Mouse (Mus musculus): ENCODE data around the gene Nucb2.

Nucb2 gene

DNA sequence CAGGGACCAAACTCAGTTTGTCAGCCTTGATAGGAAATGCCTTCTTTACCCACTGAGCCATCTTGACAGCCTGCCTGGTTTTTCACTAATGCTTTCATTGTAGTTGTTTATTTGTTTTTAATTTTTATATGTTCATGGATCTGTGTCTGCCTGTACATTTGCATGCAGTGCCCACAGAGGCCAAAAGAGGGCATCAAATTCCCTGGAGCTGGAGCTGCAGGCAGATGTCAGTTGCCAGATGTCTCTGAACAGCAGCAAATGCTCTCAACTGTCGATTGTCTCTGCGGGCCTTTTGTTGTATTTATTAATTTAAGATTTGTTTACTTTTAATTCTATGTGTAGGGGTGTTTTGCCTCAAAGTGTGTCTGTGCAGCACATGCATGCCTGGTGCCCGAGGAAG lies 15.6 kb downstream of the Nucb2 start:
- in situ Hi-C loops (cut with MboI): no loop called here

DNA sequence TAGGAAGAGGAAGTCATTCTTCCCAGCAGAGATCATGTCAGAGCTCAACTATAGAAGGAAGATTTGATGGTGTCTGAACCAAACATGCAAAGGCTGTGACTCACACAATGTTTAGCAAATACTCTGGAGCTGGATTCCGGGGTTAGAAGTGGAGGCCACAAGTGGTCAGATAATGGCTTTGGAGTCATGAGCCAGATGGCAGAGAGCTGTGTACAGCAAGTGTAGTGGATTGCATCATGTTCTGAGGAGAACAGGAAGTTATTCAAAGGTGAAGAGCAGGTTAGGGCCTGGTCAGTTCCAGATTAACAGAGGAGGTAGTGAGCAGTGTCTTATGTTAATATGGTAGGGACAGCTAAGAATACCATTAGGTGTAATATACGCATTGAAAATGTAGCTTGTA lies 20.4 kb downstream of the Nucb2 start:
- in situ Hi-C loops (cut with MboI): no loop called here

DNA sequence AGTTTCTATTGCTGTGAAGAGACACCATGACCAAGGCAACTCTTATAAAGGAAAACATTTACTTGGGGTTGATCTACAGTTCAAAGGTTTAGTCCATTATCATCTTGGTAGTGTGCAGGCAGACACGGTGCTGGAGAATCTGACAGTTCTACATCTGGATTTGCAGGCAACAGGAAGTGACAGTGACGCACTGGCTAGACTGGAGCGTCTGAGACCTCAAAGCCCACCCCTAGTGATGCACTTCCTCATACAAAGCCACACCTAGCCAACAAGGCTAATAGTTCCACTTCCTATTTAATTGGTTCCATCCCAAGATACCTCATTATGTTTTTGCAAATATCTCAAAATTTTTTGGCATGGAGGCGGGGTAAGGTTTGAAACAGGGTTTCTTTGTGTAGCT lies 25.6 kb downstream of the Nucb2 start:
- in situ Hi-C loops (cut with MboI): no loop called here

DNA sequence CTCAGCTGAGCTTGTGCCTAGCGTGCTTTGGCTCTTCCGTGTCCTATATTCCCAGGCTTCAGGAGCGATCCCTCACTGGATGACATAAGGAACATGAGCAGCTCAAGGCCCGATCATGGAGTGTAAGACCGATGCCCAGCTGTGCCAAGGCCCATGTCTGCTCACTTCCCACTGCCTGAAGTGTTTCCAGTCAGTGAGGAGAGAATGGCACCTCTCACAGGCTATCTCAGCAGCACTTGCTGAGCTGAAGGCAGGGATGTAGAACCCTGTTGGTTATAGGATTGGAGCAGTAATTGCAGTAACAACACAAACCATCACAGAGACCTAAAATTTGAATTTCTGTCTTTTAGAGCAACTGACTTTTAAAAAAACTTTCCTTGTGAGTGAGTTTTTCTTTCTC lies 26.3 kb downstream of the Nucb2 start:
- in situ Hi-C loops (cut with MboI): no loop called here

DNA sequence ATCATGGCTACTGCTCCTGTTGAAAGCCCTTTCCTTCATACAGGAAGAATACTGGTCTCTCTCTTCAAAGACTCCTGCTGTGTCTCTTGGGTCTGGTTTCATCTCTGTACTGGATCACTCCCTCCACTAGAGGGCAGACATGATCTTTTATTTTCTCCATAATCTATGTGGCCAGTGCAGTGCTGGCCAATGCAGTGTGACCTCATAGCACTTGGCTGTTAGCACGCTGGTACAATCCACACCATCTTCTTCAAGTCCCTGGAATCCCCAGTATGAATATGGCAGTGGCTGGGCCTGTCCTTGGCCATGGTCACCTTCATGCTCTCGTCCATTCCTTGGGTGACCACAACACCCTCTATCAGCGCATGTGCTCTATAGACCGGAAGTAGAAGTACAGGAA lies 27.1 kb downstream of the Nucb2 start:
- in situ Hi-C loops (cut with MboI): no loop called here

DNA sequence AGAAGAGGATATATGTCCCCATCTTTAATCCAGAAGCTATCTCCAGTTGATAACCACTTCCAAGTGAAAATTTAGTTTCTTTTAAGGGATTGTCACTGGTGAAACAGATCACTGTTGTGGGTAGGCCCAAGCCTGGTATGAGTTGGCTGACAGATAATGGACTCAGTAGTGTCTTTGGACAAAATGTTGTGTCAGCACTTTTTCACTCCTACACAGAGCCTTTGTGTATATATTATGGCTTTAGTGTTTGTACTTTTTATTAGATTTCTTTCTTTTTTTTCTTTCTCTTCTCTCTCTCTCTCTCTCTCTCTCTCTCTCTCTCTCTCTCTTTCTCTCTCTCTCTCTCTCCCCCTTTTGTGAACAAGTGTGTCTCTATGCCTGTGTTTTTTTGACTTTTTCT lies 52.7 kb downstream of the Nucb2 start:
- in situ Hi-C loops (cut with MboI): no loop called here

DNA sequence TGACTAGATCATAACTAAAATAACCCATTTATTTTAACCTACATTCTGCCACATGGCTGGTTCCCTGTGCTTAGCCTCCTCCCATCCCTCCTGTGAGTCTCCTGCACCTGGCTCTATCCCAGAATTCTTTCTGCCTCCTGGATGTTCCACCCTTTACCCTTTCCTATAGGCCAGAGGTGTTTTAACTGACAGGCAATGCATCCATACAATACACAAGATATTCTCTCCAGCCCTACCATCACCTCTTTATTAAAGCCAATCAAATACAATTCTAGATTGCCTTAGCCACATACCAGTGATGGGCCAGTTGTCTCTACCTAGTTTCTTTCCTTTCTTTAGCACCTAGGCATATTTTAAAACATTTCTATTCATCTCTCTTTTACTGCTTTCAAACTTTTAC lies 70.4 kb downstream of the Nucb2 start:
- in situ Hi-C loops (cut with MboI): no loop called here
